Mouse (Mus musculus) heart, embryonic 15.5 days (tissue): ENCODE data around the gene Faap20. TPM values are rescaled to one million over a fixed set of nuclear protein-coding genes. Genes with fewer than 3 reads are reported as not detected.

Experiments
- ATAC-seq: fragments of 200-750 bp; cut with Nextera tagmentation; replicated peaks from 2 replicates; pipeline ENCODE4 v1.8.0; 2017; ENCODE audit warnings: low read depth, moderate TSS enrichment; ENCODE audit not compliant: insufficient number of reproducible peaks, insufficient read depth, low FRiP score
- H3K27ac ChIP-seq: fragments of 300-500 bp; sonication (generic); 2 replicates; pipeline ENCODE4 v1.5.1; 2015; ENCODE audit warnings: mild to moderate bottlenecking, inconsistent platforms
- H3K27me3 ChIP-seq: fragments of 300-500 bp; sonication (generic); 2 replicates; pipeline ENCODE4 v1.6.1; 2015; ENCODE audit warnings: inconsistent platforms
- H3K36me3 ChIP-seq: fragments of 300-500 bp; sonication (generic); 2 replicates; pipeline ENCODE4 v1.6.1; 2015; ENCODE audit warnings: mild to moderate bottlenecking, inconsistent platforms
- H3K4me1 ChIP-seq: fragments of 300-500 bp; sonication (generic); replicated peaks from 2 replicates; pipeline ENCODE4 v1.6.1; 2015; ENCODE audit warnings: inconsistent platforms
- H3K4me2 ChIP-seq: fragments of 300-500 bp; sonication (generic); 2 replicates; pipeline ENCODE4 v1.6.1; 2015; ENCODE audit warnings: inconsistent platforms, mild to moderate bottlenecking, moderate library complexity
- H3K4me3 ChIP-seq: fragments of 300-500 bp; sonication (generic); 2 replicates; pipeline ENCODE4 v1.5.1; 2015; ENCODE audit warnings: mild to moderate bottlenecking, inconsistent platforms
- H3K9ac ChIP-seq: fragments of 300-500 bp; sonication (generic); 2 replicates; pipeline ENCODE4 v1.6.1; 2015; ENCODE audit warnings: mild to moderate bottlenecking, inconsistent platforms
- H3K9me3 ChIP-seq: fragments of 300-500 bp; sonication (generic); replicated peaks from 2 replicates; pipeline ENCODE4 v1.6.1; 2016; ENCODE audit warnings: inconsistent platforms
- WGBS: fragments of 180-500 bp; shearing (Covaris S2); methylation state at CpG from one replicate; pipeline ENCODE4 v1.1.7; 2015; ENCODE audit warnings: mixed read lengths; 5-methylcytosine and 5-hydroxymethylcytosine counted together
- polyA plus RNA-seq: library from polyadenylated mRNA; unstranded; fragments of >200 nt; fragmentation: Nextera tagmentation; extraction: Ambion mirVana; gene quantifications from 2 replicates; pipeline ENCODE4 v1.2.1, GENCODE M21; 2015

Gene Faap20
- polyA plus RNA-seq, 1 experiment from 2014 or later: 64.7 TPM

DNA sequence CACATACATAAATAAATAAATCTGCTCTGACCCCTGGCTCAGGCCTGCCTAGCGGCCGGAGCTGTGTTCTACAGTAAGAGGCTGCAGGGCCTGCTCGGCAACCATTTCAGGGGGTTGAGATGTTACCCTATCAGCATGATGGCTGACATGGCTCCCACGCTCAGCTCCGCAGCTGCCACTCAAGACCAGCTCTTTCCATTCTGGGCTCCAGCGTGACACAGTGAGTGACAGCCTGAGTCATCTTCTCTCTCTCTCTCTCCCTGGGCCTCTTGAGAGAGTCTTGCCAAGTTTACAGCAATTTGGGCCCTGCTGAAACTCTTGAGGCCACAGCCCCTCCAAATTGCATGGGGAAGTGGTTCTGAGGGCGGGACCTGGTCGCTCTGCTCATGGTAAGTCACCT is 32.0 kb downstream of the Faap20 start:
- ATAC-seq: no peak
- H3K4me1 ChIP-seq: peaks cover 39% of the 10 kb centered on the region
- WGBS: 77% methylated on average over 8 of the region's 8 CpGs

DNA sequence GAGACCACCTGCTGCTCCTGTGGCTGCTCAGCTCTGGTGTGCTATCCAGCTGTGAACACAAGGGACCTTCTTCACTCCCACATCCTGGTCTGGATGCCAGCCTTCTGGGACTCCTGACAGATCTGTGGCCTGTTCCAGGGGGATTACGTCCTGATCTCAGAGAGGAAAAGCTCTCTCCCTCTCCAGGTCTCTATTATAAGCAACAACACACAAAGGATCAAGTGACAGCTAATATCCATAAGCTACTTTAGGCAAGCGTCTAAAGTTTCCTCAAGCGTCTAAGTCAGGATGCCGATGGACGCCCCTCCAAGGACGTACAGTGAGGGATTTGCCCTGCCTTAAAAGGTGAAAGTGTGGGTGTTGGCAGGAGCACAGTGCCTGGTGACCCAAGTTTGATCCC is 32.6 kb downstream of the Faap20 start:
- 0 out of 2 replicates have a peak, but pooled peaks cover 5% of the 10 kb centered on the region for H3K27me3 ChIP-seq
- no peaks in the 10 kb centered on the region for H3K9me3 ChIP-seq
- ATAC-seq: no peak
- peak overlapping the region; percentile 46; the same call in 1 of the 2 replicates for H3K27ac ChIP-seq
- H3K36me3 ChIP-seq: no peaks in the 10 kb centered on the region
- H3K4me1 ChIP-seq: peaks cover 39% of the 10 kb centered on the region
- no peak overlapping the region for H3K9ac ChIP-seq
- 38% methylated on average over 6 of the region's 6 CpGs for WGBS
- H3K4me3 ChIP-seq: no peak overlapping the region
- H3K4me2 ChIP-seq: no peak overlapping the region

More for the DNA sequence above, 32.0 kb downstream of the Faap20 start:
- H3K9ac ChIP-seq: no peak overlapping the region
- H3K27me3 ChIP-seq: 0 out of 2 replicates have a peak, but pooled peaks cover 4% of the 10 kb centered on the region
- no peak overlapping the region for H3K4me2 ChIP-seq
- no peak overlapping the region for H3K27ac ChIP-seq
- H3K4me3 ChIP-seq: no peak overlapping the region
- H3K36me3 ChIP-seq: no peaks in the 10 kb centered on the region
- no peaks in the 10 kb centered on the region for H3K9me3 ChIP-seq

DNA sequence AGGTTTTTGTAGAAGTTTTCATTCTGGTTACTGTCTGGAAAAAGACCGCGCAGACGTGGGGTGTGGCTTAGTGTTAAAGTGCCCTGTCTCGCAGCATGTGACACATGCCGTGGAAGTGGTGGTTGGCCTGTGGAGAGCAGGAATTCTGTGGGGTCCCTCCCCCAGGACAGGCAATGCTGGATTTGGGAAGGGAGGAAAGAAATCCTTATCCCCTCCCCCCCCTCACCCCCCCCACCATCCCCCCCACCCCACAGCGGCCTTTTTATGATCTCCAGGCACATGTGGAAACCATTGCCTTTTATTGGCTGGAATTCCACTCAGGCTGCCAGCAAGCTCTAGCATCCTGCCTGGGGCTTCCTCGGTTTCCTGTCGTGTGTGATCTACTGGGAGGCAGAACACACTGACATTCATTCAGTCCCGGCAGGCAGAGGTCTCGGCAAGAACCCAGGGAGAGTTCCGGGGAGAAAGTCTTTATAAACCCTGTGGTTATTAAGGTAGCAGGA is 33.5 kb downstream of the Faap20 start:
- peak; percentile 57; the same call in 1 of the 2 replicates for ATAC-seq
- H3K9me3 ChIP-seq: no peaks in the 10 kb centered on the region
- H3K4me3 ChIP-seq: no peak overlapping the region
- H3K36me3 ChIP-seq: no peaks in the 10 kb centered on the region
- H3K27ac ChIP-seq: peak overlapping the region; percentile 73
- peak overlapping the region; percentile 39 for H3K4me2 ChIP-seq
- WGBS: 34% methylated on average over 10 of the region's 11 CpGs
- H3K27me3 ChIP-seq: 0 out of 2 replicates have a peak, but pooled peaks cover 5% of the 10 kb centered on the region
- no peak overlapping the region for H3K9ac ChIP-seq
- peaks cover 39% of the 10 kb centered on the region for H3K4me1 ChIP-seq

DNA sequence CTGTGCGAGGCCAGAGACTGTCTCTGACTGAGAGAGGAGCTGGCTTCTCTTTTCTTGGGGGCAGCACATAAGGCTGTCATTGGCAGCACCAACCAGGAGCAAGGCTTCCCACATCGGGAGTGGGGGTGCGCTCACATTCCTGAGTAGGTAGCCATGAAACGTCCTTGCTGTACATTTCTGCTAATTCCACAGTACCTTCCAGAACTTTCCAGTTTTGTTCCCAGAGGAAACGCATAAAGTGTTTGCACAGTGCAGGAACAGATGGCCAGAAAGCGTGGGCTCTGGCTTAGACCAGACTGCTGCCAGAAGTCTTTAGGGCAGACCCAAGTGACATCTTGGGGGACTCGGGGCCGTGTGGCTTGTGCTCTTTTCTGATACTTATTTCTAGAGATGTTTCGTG is 34.0 kb downstream of the Faap20 start:
- 60% methylated on average over 9 of the region's 9 CpGs for WGBS
- H3K27me3 ChIP-seq: 0 out of 2 replicates have a peak, but pooled peaks cover 5% of the 10 kb centered on the region
- no peak overlapping the region for H3K4me3 ChIP-seq
- no peaks in the 10 kb centered on the region for H3K36me3 ChIP-seq
- H3K9ac ChIP-seq: no peak overlapping the region
- peaks cover 39% of the 10 kb centered on the region for H3K4me1 ChIP-seq
- H3K9me3 ChIP-seq: no peaks in the 10 kb centered on the region
- peak overlapping the region; percentile 73 for H3K27ac ChIP-seq
- ATAC-seq: no peak
- H3K4me2 ChIP-seq: peak overlapping the region; percentile 39

DNA sequence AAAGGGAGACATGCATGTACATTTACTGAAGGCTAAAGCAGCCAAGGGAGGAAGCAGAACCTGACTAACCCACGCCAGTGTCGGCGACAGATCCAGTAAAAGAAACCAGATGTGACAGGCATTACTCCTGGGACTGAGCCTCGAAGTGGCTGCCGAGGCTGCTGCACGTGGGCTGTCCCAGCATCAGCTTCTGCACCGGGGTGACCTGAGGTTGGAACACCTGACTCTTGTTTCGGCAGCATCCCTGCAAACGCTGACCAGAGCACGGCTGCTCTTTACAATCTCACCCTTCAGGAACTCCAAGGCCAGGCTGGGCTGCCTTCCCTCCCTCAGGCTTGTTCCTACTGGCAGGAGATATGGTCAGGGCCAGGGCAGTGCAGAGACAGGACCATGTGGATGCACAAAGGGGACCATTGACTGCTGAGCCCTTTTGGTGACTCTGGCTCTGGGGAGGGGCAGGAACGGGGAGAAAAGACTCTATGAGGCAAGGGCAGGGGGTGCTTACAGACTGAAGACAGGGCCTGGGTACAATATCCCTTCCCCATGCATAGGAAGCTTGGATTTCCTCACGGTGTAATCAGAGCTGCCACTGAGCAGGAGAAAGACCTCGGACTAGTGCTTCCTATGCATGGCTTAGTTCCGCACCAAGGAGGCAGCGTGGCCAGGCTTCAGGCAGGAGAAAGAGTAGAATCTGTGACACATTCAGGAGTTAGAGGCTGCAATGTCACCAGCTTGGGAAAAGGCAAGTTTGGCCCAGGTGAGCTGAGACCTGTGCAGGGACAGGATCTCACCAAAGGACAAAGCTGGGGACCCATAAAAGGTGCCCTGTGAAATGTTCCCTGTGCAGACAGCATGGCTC is 35.1 kb downstream of the Faap20 start:
- no peaks in the 10 kb centered on the region for H3K36me3 ChIP-seq
- no peaks in the 10 kb centered on the region for H3K9me3 ChIP-seq
- H3K9ac ChIP-seq: no peak overlapping the region
- H3K4me2 ChIP-seq: no peak overlapping the region
- H3K27ac ChIP-seq: no peak overlapping the region
- 0 out of 2 replicates have a peak, but pooled peaks cover 5% of the 10 kb centered on the region for H3K27me3 ChIP-seq
- no peak for ATAC-seq
- no peak overlapping the region for H3K4me3 ChIP-seq
- 47% methylated on average over 15 of the region's 15 CpGs for WGBS
- peaks cover 39% of the 10 kb centered on the region for H3K4me1 ChIP-seq

DNA sequence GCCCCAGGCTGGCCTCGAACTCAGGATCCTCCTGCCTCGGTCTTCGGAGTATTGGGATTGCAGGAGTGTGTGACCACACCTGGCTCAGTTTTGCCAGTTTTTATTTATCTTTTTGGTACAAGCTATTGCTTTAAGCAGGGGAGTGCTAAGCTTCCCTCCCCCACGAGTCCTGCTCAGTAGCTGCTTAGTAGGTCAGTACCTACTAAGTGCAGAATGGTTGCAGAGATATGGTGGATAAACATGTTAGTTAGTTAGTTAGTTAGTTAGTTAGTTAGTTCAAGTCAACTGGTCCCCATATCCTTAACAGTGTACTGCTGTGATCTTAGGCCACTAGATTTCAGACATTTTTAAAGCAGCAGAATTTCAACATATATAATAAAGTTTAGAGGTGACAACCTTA is 36.5 kb downstream of the Faap20 start:
- Histone ChIP-seq H3K4me2 (no peak overlapping the region), H3K36me3 (no peaks in the 10 kb centered on the region), H3K4me1 (peaks cover 28% of the 10 kb centered on the region), H3K9ac (no peak overlapping the region), H3K27me3 (0 out of 2 replicates have a peak, but pooled peaks cover 5% of the 10 kb centered on the region), H3K4me3 (no peak overlapping the region), H3K27ac (no peak overlapping the region), H3K9me3 (no peaks in the 10 kb centered on the region)
- no peak for ATAC-seq
- WGBS: 92% methylated on average over 4 of the region's 4 CpGs

DNA sequence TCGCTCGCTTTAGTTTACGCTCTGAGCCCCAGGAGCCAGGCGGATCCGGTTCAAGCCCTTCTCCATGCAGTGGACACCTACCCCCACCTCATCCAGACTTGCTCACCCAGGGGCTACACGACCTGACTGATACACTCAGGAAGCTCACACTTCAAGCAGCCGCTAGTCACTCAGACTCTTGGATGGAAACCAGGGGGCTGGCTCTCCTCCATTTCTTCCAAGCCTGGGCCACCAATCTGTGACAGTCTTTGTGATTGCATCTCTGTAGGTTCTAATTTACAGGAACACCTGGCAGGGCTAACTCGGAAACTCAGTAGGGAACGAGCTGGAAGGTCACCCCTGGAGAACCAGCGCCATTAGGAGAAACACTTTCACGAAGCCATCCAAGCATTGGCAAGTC is 38.1 kb downstream of the Faap20 start:
- Histone ChIP-seq H3K4me1 (peaks cover 14% of the 10 kb centered on the region), H3K27ac (no peak overlapping the region), H3K27me3 (0 out of 2 replicates have a peak, but pooled peaks cover 5% of the 10 kb centered on the region), H3K4me2 (no peak overlapping the region), H3K4me3 (no peak overlapping the region), H3K36me3 (no peaks in the 10 kb centered on the region), H3K9ac (no peak overlapping the region), H3K9me3 (no peaks in the 10 kb centered on the region)
- WGBS: 82% methylated on average over 11 of the region's 11 CpGs
- no peak for ATAC-seq

DNA sequence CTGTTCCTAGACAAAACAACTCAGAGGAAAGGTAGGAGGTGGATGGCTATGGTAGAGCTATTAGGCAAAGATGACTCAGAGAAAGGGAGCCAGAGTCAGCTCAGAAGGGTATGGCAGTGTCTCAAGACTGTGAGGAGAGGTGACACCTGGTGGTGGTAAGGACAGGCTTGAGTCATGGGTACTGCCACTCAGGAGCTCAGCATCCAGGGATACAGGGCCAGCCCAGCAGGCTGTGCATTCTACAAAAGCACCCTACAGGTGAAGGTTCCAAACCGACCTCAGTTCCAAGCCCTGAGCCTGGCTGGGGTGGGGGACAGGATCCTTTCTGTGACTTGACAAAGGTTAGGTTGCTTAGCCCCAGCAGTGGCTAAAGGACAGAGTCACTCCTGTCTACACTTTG is 39.0 kb downstream of the Faap20 start:
- no peak for ATAC-seq
- Histone ChIP-seq H3K27ac (no peak overlapping the region), H3K4me1 (peaks cover 6% of the 10 kb centered on the region), H3K4me2 (no peak overlapping the region), H3K9me3 (no peaks in the 10 kb centered on the region), H3K9ac (no peak overlapping the region), H3K27me3 (0 out of 2 replicates have a peak, but pooled peaks cover 5% of the 10 kb centered on the region), H3K36me3 (no peaks in the 10 kb centered on the region), H3K4me3 (no peak overlapping the region)
- WGBS: 65% methylated on average over 1 of the region's 1 CpGs

DNA sequence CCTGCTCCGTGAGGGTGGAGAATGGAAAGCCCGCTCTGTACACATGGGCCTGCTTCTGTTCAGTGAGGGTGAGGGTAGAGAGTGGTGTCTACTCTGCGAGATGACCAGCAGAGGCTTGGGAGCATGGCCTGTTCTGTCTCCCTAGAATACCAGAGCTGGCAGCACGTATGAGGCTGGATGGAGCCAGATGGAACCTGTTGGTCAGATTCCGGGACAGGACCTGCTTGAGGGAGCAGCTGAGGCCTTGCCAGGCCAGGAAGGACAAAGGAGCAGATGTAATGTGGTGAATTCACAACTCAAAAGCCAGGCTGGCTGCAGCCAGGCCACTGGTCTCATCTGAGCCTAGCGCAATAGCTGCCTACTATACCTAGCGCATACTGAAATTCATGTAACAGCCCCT is 40.4 kb downstream of the Faap20 start:
- Histone ChIP-seq H3K27me3 (0 out of 2 replicates have a peak, but pooled peaks cover 5% of the 10 kb centered on the region), H3K4me1 (no peaks in the 10 kb centered on the region), H3K9me3 (no peaks in the 10 kb centered on the region), H3K9ac (no peak overlapping the region), H3K4me3 (no peak overlapping the region), H3K36me3 (no peaks in the 10 kb centered on the region), H3K4me2 (no peak overlapping the region), H3K27ac (no peak overlapping the region)
- WGBS: 90% methylated on average over 7 of the region's 7 CpGs
- ATAC-seq: no peak

DNA sequence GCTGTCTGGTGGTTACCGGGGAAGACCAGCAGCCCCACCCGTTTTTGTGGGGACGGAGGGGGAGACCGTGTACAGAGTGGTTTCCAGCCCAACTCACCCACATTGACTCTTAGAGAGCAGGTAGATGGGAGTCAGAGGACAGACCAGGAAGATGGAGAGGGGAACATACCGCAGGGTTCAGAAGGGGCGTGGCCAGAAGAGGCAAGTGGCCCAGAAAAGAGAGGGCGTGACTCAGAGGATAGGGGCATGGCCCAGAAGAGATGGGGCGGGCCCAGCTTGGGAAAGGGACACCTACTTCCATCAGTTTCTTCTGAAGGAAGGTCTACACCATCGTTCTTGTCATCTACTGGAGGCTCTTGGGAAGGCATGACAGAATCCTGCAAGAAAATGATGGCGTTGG is 43.3 kb downstream of the Faap20 start:
- Histone ChIP-seq H3K4me3 (no peak overlapping the region), H3K36me3 (no peaks in the 10 kb centered on the region), H3K27ac (no peak overlapping the region), H3K4me1 (no peaks in the 10 kb centered on the region), H3K9ac (no peak overlapping the region), H3K27me3 (no peaks in the 10 kb centered on the region), H3K9me3 (no peaks in the 10 kb centered on the region), H3K4me2 (no peak overlapping the region)
- WGBS: 82% methylated on average over 10 of the region's 10 CpGs
- ATAC-seq: no peak

DNA sequence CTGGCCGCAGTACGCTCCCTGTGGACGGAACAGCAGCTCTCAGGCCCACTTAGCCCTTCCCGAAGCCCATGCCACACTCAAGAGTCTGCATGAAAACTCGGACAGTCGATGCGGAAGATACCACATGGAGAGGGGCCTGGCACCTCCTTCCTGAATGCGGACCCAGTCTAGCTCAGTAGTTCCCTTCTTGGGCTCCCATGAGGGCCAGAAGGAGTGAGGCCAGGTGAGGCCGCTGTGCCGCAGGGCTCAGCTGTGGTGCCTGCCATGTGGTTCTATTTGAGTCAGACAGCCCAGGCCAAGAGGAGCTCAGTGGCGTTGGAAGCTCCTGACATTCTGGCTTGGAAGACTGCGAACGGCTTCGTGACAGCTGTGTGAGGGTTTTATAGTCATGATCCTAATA is 44.8 kb downstream of the Faap20 start:
- Histone ChIP-seq H3K27me3 (no peaks in the 10 kb centered on the region), H3K9ac (no peak overlapping the region), H3K27ac (no peak overlapping the region), H3K4me1 (no peaks in the 10 kb centered on the region), H3K36me3 (no peaks in the 10 kb centered on the region), H3K9me3 (no peaks in the 10 kb centered on the region), H3K4me2 (no peak overlapping the region), H3K4me3 (no peak overlapping the region)
- 86% methylated on average over 14 of the region's 14 CpGs for WGBS
- ATAC-seq: no peak
